Mouse (Mus musculus) gastrocnemius, adult 2 months (tissue): ENCODE data around the gene Sacm1l. TPM values are rescaled to one million over a fixed set of nuclear protein-coding genes. Genes with fewer than 3 reads are reported as not detected.

ENCODE experiments used
- DNase-seq: peaks from one replicate; pipeline ENCODE4 v3.0.0; 2022
- H3K27ac ChIP-seq: fragments of 200-600 bp; 2 replicates; pipeline ENCODE4 v1.8.1; 2022; ENCODE audit warnings: mild to moderate bottlenecking
- H3K4me3 ChIP-seq: fragments of 200-600 bp; 2 replicates; pipeline ENCODE4 v1.8.1; 2022; ENCODE audit warnings: mild to moderate bottlenecking, moderate library complexity
- CTCF ChIP-seq: fragments of 200-600 bp; IDR thresholded peaks from 2 replicates; pipeline ENCODE4 v1.8.1; 2022; ENCODE audit warnings: antibody characterized with exemption, mild to moderate bottlenecking, moderate library complexity
- intact Hi-C: fragments of 180-260 bp; cut with DNase I; formaldehyde crosslinking; loops from one replicate; pipeline ENCODE4 v1.15.1; 2025
- total RNA-seq, 2 experiments: library from RNA; stranded (reverse); gene quantifications; 2 replicates each; pipeline ENCODE4 v1.2.3; 2021

Gene Sacm1l
- total RNA-seq, 2 experiments from 2014 or later, result 19.8 to 22.9 TPM

DNA sequence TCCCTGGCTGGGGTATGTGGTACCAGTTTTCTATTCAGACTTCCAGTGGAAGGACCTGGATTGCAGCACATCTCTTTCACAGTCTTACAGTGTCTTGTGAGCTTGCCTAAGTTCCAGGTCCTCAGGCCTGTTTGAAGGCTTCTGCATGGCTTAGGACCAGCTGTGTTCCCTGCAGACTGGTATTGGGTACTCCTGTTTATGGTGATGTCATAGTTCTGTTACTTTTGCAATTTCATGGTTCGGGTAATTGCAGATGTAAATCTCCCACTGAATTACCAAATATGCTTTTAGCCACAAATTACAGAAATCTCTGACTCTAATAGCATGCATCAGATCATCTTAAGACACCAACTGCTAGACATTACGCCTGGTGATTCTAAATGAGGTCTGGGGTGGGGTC is 14.5 kb upstream of the Sacm1l start:
- H3K27ac ChIP-seq, result no peak overlapping the region; the same call in 1 of the 2 replicates
- TF ChIP-seq CTCF, result no peak
- DNase-seq, result no peak
- intact Hi-C loops, result no loop called here
- H3K4me3 ChIP-seq, result no peak overlapping the region

- no peak overlapping the region for H3K4me3 ChIP-seq
- TF ChIP-seq CTCF, result no peak
- intact Hi-C loops, result no loop called here
- H3K27ac ChIP-seq, result no peak overlapping the region
- DNase-seq, result no peak
Measured at GRCm38 (mm10) chr9:123516641-123517385, 12.7 kb upstream of the Sacm1l start.

GRCm38 (mm10) chr9:123518969-123519894 is 10.3 kb upstream of the Sacm1l start:
- H3K27ac ChIP-seq, result no peak overlapping the region
- no peak for DNase-seq
- H3K4me3 ChIP-seq, result no peak overlapping the region
- TF ChIP-seq CTCF, result no peak
- intact Hi-C loops, result no loop called here

- Histone ChIP-seq H3K27ac (0 out of 2 replicates have a peak overlapping the region, but pooled peaks have one; percentile 8), H3K4me3 (no peak overlapping the region)
- DNase-seq, result no peak
- intact Hi-C loops, result loop anchor here (10.0 kb wide), 1 partner anchor 156 kb away; the partner anchor contains the start of gene Lars2
- no peak for TF ChIP-seq CTCF
Measured at GRCm38 (mm10) chr9:123520735-123521134, 8.8 kb upstream of the Sacm1l start.

GRCm38 (mm10) chr9:123523676-123524075 is 5.9 kb upstream of the Sacm1l start:
- peak; percentile 48 for DNase-seq
- Histone ChIP-seq H3K4me3 (no peak overlapping the region), H3K27ac (no peak overlapping the region)
- TF ChIP-seq CTCF, result peak; percentile 76
- intact Hi-C loops, result loop anchor here (2.0 to 10.0 kb wide), 2 partner anchors 15 to 159 kb away; partner anchors contain the start of gene Lars2

DNA sequence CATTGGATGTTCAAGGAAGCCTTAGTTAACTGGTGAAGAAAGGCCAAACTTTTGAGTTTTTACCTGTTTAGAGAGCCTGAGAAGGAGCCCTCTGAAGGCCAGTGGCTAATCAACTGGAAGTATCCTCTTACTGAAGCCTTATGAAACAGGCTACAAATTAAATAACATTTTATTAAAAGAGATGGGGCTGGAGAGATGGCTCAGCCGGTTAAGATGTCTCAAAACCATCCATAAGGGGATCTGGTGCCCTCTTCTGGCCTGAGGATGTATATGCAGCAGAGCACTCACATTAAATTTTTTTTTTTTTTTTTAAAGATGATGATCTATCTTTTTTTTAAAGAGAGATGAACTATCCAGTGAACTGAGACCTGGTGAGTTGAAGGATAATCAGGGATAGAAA is 4.5 kb upstream of the Sacm1l start:
- peak; percentile 69 for DNase-seq
- no peak overlapping the region for H3K27ac ChIP-seq
- TF ChIP-seq CTCF, result peak; percentile 90
- intact Hi-C loops, result loop anchor here (1.0 to 10.0 kb wide), 2 partner anchors 75 to 160 kb away; partner anchors contain the start of gene Lars2
- H3K4me3 ChIP-seq, result no peak overlapping the region

- no peak for DNase-seq
- intact Hi-C loops, result loop anchor here (10.0 kb wide), 1 partner anchor 162 kb away; the partner anchor contains the start of gene Lars2
- no peak overlapping the region for H3K4me3 ChIP-seq
- peak overlapping the region; percentile 93 for H3K27ac ChIP-seq
- TF ChIP-seq CTCF, result no peak
Measured at GRCm38 (mm10) chr9:123526502-123526901, 3.1 kb upstream of the Sacm1l start.

DNA sequence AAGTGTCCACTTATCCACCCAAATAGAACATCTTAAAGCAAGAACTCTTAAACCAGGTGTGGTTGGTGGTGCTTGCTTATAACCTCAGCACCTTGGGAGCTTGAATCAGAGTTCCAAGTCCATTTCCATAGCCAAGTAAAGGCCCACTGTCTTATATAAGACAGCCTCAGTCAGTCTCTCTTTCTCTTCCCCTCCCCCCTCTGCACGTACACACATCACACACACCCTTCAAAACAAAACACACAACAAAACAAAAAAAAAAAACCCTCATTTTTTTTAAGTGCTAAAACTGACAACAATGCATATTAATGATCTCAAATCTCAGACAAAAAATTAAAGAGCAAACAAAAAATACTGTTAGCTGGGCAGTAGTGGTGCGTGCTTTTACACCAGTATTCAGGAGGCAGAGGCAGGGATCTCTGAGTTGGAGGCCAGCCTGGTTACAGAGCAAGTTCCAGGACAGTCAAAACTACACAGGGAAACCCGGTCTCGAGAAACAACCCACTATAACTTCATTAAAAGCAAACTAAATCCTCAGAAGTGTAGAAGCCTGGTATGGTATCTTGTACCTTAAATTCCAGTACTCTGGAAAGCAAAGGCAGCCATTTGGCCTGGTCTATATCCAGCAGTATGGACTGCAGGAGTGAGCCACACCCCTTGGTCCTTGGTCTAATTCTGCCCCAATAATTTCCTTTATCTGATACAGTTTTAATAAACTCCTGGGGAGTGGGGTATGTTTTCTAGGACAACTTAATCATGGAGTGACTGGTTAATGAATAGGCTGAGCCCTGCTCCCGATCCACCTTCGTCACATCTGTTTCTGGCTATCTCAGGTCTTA is 1.3 kb upstream of the Sacm1l start:
- no peak for DNase-seq

GRCm38 (mm10) chr9:123528926-123529295 is 648 bp upstream of the Sacm1l start:
- intact Hi-C loops, result loop anchor here (10.0 kb wide), 1 partner anchor 164 kb away; the partner anchor contains the start of gene Lars2
- no peak for TF ChIP-seq CTCF

More for the DNA sequence above, 1.3 kb upstream of the Sacm1l start:
- Histone ChIP-seq H3K27ac (peak overlapping the region; percentile 93), H3K4me3 (peak overlapping the region; percentile 98)
- intact Hi-C loops, result loop anchor here (10.0 kb wide), 1 partner anchor 164 kb away; the partner anchor contains the start of gene Lars2
- TF ChIP-seq CTCF, result no peak

GRCm38 (mm10) chr9:123530158-123530475 is 558 bp downstream of the Sacm1l start:
- intact Hi-C loops, result no loop called here
- Histone ChIP-seq H3K4me3 (peak overlapping the region; percentile 98), H3K27ac (peak overlapping the region; percentile 93)
- TF ChIP-seq CTCF, result no peak
- no peak for DNase-seq

More at GRCm38 (mm10) chr9:123528926-123529295, 648 bp upstream of the Sacm1l start:
- DNase-seq, result peak; percentile 63
- Histone ChIP-seq H3K4me3 (peak overlapping the region; percentile 98), H3K27ac (peak overlapping the region; percentile 93)

- H3K27ac ChIP-seq, result peak overlapping the region; percentile 93
- peak overlapping the region; percentile 98 for H3K4me3 ChIP-seq
- no peak for DNase-seq
- TF ChIP-seq CTCF, result no peak
- intact Hi-C loops, result no loop called here
Measured at GRCm38 (mm10) chr9:123530566-123531130, 1.1 kb downstream of the Sacm1l start.

DNA sequence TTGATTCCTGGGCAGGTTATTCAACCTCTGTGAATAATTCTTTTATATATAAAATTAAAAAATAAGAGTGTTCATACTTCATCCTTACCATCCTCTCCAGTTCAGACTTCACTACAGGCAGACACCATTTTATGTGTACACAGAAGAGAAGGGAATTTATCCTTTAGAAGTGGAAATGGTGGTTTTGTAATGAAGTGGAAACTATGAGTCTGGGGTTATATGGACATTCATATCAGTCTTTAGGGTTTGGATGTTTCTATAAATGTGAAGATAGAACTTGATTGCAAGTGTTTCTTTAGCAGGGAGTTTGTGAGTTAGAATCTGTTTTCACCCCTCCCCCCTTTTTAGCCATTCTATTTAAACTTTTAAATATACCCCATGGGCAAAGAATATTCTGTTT is 1.7 kb downstream of the Sacm1l start:
- intact Hi-C loops, result no loop called here

More for the DNA sequence above, 1.7 kb downstream of the Sacm1l start:
- Histone ChIP-seq H3K27ac (peak overlapping the region; percentile 93), H3K4me3 (peak overlapping the region; percentile 98)
- no peak for TF ChIP-seq CTCF
- DNase-seq, result no peak
